Mouse (Mus musculus): ENCODE data around the gene Olfr851. TPM values are rescaled to one million over a fixed set of nuclear protein-coding genes. Genes with fewer than 3 reads are reported as not detected.

Olfr851 gene
- not detected in 2 replicates for polyA plus RNA-seq (2021; fragmentation: Nextera tagmentation)
- long read RNA-seq, experiment 1, result 0 reads
- long read RNA-seq, experiment 2, result 0 reads

GRCm38 (mm10) chr9:19492995-19493394, at the start of gene Olfr851:
Olfr851 (plus strand) TSS chr9:19493295.

GRCm38 (mm10) chr9:19478148-19478547, 14.9 kb upstream of the Olfr851 start, which contains the start of gene Olfr850:
Olfr850 (minus strand) TSS chr9:19478248.

DNA sequence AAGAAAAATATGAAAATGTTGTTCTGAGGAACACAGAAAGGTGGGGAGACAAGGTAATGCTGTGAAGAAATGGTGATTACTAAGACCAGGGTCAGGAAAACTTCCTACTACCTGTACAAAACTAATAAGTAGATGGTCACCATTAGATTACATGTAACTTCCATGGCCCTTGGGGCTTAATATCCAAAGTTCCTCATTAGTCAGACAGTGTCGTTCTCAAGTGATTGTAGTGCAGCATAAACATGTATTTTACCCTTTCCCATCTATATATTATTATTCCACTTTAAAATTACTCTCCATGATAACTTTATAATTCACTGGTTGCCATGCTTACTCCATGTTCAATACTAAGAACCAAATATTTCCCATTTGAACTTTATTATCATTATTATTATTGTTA, 47.9 kb downstream of the Olfr851 start, which contains the start of gene Olfr853:
TSS of gene Olfr853 (minus strand) at position 101 of the 400 bp plus-strand sequence.

Other genes with a start within 250 kb of the Olfr851 start
- not detected in 2 replicates for gene Olfr843, start 241.3 kb upstream of the Olfr851 start, polyA plus RNA-seq (2021; fragmentation: Nextera tagmentation)
- not detected in 2 replicates for gene Olfr844, start 176.9 kb upstream of the Olfr851 start, polyA plus RNA-seq (2021; fragmentation: Nextera tagmentation)
- gene Olfr845, start 156.8 kb upstream of the Olfr851 start, polyA plus RNA-seq (2021; fragmentation: Nextera tagmentation), result not detected in 2 replicates
- not detected in 2 replicates for gene Olfr846, start 129.3 kb upstream of the Olfr851 start, polyA plus RNA-seq (2021; fragmentation: Nextera tagmentation)
- not detected in 2 replicates for gene Olfr847, start 114.6 kb upstream of the Olfr851 start, polyA plus RNA-seq (2021; fragmentation: Nextera tagmentation)
- not detected in 2 replicates for gene Olfr849, start 53.0 kb upstream of the Olfr851 start, polyA plus RNA-seq (2021; fragmentation: Nextera tagmentation)
- gene Olfr850, start 15.0 kb upstream of the Olfr851 start, polyA plus RNA-seq (2021; fragmentation: Nextera tagmentation), result not detected in 2 replicates
- gene Olfr853, start 47.8 kb downstream of the Olfr851 start, polyA plus RNA-seq (2021; fragmentation: Nextera tagmentation), result not detected in 2 replicates
- not detected in 2 replicates for gene Olfr854, start 74.1 kb downstream of the Olfr851 start, polyA plus RNA-seq (2021; fragmentation: Nextera tagmentation)
- not detected in 2 replicates for gene Olfr855, start 89.3 kb downstream of the Olfr851 start, polyA plus RNA-seq (2021; fragmentation: Nextera tagmentation)
- 8.6 and 13.6 TPM in 2 replicates for gene Zfp317, start 128.8 kb downstream of the Olfr851 start, polyA plus RNA-seq (2021; fragmentation: Nextera tagmentation)
- not detected in 2 replicates for gene Olfr857, start 216.1 kb downstream of the Olfr851 start, polyA plus RNA-seq (2021; fragmentation: Nextera tagmentation)

Data from layer of hippocampus, adult 6 months (tissue).